Mouse (Mus musculus) small intestine, adult 2 months (tissue): ENCODE results near the gene Elane. TPM values are rescaled to one million over a fixed set of nuclear protein-coding genes. Genes with fewer than 3 reads are reported as not detected.
A peak's percentile ranks its signal among the peaks of the same experiment; 100 is the strongest.

Experiments
- H3K27ac ChIP-seq: fragments of 200-500 bp; 2 replicates; pipeline ENCODE4 v1.5.1; 2012; ENCODE audit warnings: low read depth, low read length, control low read depth, inconsistent platforms; ENCODE audit not compliant: insufficient read depth
- H3K27me3 ChIP-seq: fragments of 200-500 bp; 2 replicates; pipeline ENCODE4 v1.6.1; 2012; ENCODE audit warnings: mild to moderate bottlenecking, moderate library complexity, low read length, inconsistent platforms; ENCODE audit not compliant: control insufficient read depth, insufficient read depth
- H3K36me3 ChIP-seq: fragments of 200-500 bp; 2 replicates; pipeline ENCODE4 v1.6.1; 2012; ENCODE audit warnings: mild to moderate bottlenecking, low read length, control low read depth, inconsistent platforms; ENCODE audit not compliant: control insufficient read depth, insufficient read depth
- H3K4me1 ChIP-seq: fragments of 200-500 bp; 2 replicates; pipeline ENCODE4 v1.6.1; 2012; ENCODE audit warnings: low read length, inconsistent platforms, mixed read lengths; ENCODE audit not compliant: control insufficient read depth, insufficient read depth, insufficient read length
- H3K4me3 ChIP-seq: fragments of 200-500 bp; 2 replicates; pipeline ENCODE4 v1.5.1; 2012; ENCODE audit warnings: low read depth, mild to moderate bottlenecking, control low read depth, inconsistent platforms, low read length, moderate library complexity
- CTCF ChIP-seq: fragments of 200-500 bp; IDR thresholded peaks from 2 replicates; pipeline ENCODE4 v1.5.1; 2012; ENCODE audit warnings: low read depth, mild to moderate bottlenecking, control low read depth, inconsistent platforms, low read length, moderate library complexity, mixed read lengths; ENCODE audit not compliant: insufficient replicate concordance, insufficient read length; ENCODE audit errors: extremely low read depth
- POLR2A ChIP-seq: fragments of 200-500 bp; IDR thresholded peaks from 2 replicates; pipeline ENCODE4 v1.6.1; 2012; ENCODE audit warnings: low read depth, mild to moderate bottlenecking, control low read depth, inconsistent platforms, low read length, moderate library complexity
- WGBS: fragments of 180-500 bp; shearing (Covaris S2); methylation state at CpG from one replicate; pipeline ENCODE4 v1.1.7; 2018; 5-methylcytosine and 5-hydroxymethylcytosine counted together
- polyA plus RNA-seq: library from polyadenylated mRNA; depleted of rRNA; stranded (reverse); fragments of >200 nt; gene quantifications from 2 replicates; pipeline ENCODE4 v1.2.3, GENCODE M21; 2012; rRNA removed

Elane gene
- 0.72 TPM in 1 of 2 replicates, not detected in the other for polyA plus RNA-seq

DNA sequence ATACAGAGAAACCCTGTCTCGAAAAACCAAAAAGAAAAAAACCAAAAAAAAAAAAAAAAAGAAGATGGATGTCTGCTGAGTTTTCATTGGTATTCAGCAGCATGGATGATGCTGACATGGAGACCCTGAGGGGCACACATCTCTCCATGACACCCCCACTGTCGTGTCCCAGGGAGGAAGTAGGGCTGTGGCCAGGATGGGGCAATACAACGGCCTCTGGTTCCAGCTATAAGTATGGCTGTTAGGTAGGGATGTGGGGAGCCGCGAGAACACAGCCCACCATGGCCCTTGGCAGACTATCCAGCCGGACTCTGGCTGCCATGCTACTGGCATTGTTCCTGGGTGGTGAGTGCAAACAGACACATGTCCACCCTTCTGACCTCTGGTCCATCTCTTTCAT, at the start of gene Elane:
TSS of gene Elane (plus strand) at position 194 of the 400 bp plus-strand sequence.
- Histone ChIP-seq H3K4me3 (no peak within 1 kb of the TSS), H3K4me1 (peaks cover 8% of the 10 kb centered on the region), H3K27me3 (0 out of 2 replicates have a peak, but pooled peaks cover 3% of the 10 kb centered on the region), H3K27ac (no peak within 1 kb of the TSS), H3K36me3 (no peaks in the 10 kb centered on the region)
- no peak for TF ChIP-seq POLR2A
- TF ChIP-seq CTCF: no peak
- WGBS: 71% methylated on average over 6 of the region's 6 CpGs

DNA sequence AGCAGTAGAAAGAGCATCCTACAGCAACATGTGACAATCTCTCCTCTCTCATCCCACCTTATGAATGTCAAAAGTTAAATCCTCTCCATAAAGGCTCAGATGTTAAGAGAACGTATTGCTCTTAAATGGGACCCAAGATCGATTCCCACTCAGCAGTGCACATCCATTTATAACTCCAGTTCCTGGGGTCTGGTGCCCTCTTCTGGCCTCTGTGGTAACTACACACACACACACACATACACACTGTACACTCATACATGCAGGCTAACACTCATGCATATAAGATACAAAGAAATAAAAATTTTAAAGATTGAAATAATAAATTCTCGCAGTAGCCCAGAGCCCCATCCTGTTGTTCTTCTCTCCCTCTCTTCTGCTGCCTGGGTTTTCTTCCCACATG, 49.1 kb upstream of the Elane start:
- 96% methylated on average over 3 of the region's 3 CpGs for WGBS
- TF ChIP-seq CTCF (no peak), POLR2A (no peak)
- H3K27me3 ChIP-seq: no peaks in the 10 kb centered on the region
- peaks cover 17% of the 10 kb centered on the region; the same call in 1 of the 2 replicates for H3K4me1 ChIP-seq
- no peak overlapping the region for H3K4me3 ChIP-seq
- peaks cover 4% of the 10 kb centered on the region for H3K36me3 ChIP-seq
- no peak overlapping the region for H3K27ac ChIP-seq

DNA sequence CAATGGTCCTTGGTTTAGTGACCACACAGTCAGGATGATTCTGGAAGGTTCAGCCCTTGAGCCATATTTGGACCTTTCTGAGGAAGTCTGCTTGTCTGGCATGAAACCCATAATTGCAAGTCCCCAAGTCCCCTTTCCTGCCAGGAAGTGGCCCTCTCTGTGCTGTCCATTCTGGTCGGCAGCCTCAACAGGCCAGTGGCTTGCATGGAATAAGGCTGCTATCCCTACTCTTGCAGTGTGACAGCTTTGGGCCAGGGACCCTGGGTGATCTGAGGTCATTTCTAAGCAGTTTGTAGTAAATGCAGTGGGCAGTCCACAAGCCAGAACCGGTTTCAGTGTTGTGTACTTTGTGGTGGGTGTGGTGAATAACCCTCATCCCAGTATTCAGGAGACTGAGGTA, 47.9 kb upstream of the Elane start:
- Histone ChIP-seq H3K27me3 (no peaks in the 10 kb centered on the region), H3K36me3 (no peaks in the 10 kb centered on the region), H3K27ac (no peak overlapping the region), H3K4me1 (peaks cover 13% of the 10 kb centered on the region; the same call in 1 of the 2 replicates), H3K4me3 (no peak overlapping the region)
- WGBS: 41% methylated on average over 2 of the region's 2 CpGs
- TF ChIP-seq CTCF: no peak

DNA sequence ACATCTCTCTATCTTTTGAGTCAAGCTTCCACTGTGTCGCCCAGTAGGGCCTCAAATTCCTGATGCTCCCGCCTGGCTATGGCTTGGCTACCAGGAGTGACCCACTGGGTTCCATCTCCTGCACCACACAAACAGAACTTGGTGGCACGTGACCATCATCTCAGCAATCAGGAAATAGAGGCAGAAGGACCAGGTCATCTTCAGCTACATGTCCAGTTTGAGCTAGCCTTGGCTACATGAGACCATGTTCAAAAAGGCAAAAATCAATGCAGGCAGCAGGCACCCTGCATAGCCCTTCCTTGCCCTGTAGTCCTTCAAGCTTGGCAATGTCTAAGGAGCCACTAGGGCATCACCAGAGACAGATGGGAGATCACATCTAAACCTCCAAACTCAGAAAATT, 46.0 kb upstream of the Elane start:
- Histone ChIP-seq H3K27me3 (no peaks in the 10 kb centered on the region), H3K4me3 (no peak overlapping the region), H3K36me3 (no peaks in the 10 kb centered on the region), H3K27ac (peak overlapping the region; percentile 35; the same call in 1 of the 2 replicates), H3K4me1 (peaks cover 12% of the 10 kb centered on the region; the same call in 1 of the 2 replicates)
- WGBS: 93% methylated on average over 3 of the region's 3 CpGs
- TF ChIP-seq POLR2A (no peak), CTCF (no peak)

DNA sequence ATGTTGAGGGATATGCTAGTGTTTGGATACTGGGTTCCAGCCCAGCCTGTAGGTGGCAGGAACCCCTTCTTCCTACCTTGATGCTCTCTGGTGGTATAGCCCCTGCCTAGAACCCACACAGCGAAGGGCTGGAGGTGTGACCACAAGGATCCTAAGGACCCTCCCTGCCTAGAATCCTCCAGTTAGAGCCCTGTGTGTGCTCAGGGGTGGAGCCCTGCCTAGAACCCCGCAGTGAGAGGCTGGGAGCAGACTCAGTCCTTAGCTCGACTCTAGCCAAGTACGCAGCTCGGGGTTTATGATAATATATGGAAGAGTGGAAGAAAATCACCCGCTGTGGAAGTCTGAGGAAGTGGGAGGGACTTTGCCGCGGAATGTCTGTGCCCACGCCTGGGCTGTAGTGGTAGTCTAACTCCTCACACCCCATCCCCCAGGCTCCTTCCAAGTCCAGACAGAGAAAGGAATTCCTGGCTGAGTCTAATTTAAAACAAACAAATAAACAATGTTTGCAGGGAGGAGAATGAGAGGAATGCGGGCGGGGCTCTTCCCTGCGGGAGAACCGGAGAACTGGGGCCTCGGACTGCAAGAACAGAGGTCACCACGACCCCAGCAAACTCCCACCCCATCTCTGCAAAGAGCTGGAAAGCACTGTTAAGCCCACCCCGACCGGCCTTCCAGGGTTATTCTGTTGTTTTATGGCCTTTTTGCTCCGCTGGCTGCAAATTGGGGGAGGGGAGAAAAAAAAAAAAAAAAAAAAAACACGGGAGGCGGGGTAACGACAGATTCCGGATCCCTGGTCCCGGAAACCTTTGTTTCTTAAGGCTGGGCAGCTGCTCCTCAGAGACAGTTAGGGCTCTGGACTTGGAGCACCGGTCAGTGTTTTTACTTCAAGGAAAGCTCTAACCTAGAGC, 45.1 kb upstream of the Elane start:
- peaks cover 12% of the 10 kb centered on the region; the same call in 1 of the 2 replicates for H3K4me1 ChIP-seq
- H3K4me3 ChIP-seq: peak overlapping the region; percentile 60
- H3K27me3 ChIP-seq: no peaks in the 10 kb centered on the region
- TF ChIP-seq POLR2A: peak; percentile 38; the same call in 1 of the 2 replicates
- no peak for TF ChIP-seq CTCF
- H3K27ac ChIP-seq: peak overlapping the region; percentile 61
- WGBS: 2% methylated on average over 24 of the region's 24 CpGs
- no peaks in the 10 kb centered on the region for H3K36me3 ChIP-seq

DNA sequence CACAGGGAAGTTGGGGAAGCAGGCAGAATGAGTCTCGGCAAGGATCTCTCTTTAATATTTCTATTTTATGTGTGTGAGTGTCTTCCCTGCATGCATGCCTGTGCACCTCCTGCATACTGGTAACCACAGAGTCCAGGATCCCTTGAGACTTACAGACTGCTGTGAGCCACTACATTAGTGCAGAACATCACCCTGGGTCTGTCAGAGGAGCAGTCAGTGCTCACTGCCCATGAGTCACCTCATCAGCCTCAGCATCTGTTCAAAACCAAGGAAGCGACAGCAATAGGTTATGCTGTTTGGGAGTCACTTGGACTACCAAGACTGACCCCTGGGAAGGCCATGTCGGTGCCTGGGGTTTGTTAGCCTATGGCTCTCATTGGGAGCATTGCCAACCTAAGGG, 43.7 kb upstream of the Elane start:
- H3K36me3 ChIP-seq: no peaks in the 10 kb centered on the region
- H3K4me1 ChIP-seq: peaks cover 12% of the 10 kb centered on the region; the same call in 1 of the 2 replicates
- no peak overlapping the region for H3K4me3 ChIP-seq
- no peak overlapping the region for H3K27ac ChIP-seq
- TF ChIP-seq POLR2A (no peak), CTCF (no peak)
- WGBS: 79% methylated on average over 3 of the region's 3 CpGs
- H3K27me3 ChIP-seq: no peaks in the 10 kb centered on the region

DNA sequence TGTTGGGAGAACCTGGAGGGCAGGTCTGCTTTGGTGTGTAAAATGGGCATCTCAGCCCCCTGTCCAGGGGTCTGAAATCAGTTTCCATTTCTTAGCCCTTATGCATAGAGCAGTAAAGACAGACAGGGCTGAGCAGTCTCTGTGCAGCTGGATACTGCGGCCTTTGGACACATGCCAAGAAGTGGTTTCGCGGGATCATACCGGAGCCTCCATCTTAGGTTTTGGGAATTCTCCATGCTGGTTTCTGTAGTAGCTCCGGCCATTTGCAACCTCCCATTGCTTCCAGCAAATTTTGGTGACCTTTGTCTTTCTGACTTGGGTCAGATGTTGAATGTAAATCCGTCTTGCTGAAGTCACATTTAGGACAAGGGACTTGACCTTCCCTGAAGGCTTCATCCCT, 42.6 kb upstream of the Elane start:
- WGBS: 44% methylated on average over 6 of the region's 6 CpGs
- Histone ChIP-seq H3K4me3 (no peak overlapping the region), H3K27ac (no peak overlapping the region), H3K27me3 (no peaks in the 10 kb centered on the region), H3K36me3 (no peaks in the 10 kb centered on the region), H3K4me1 (peaks cover 12% of the 10 kb centered on the region; the same call in 1 of the 2 replicates)
- TF ChIP-seq CTCF (no peak), POLR2A (no peak)
